9 mouse cellular contexts compared by ENCODE assay signal in genomic region chr17:73225996-73226395, GRCm38 (mm10).
DNase-seq lines count a peak whose midpoint lies in the region; ATAC-seq and TF ChIP-seq lines count a peak whose summit lies in the region.
"Had no signal": no experiment of that assay in that cellular context is flagged by ENCODE, and none has a peak within 500 bp of the region (broad histone marks: within the 10 kb centered on the region; RNA-seq: fewer than 3 reads in every experiment).

No protein-coding gene starts in this region.

- no peaks in the 10 kb centered on the region for H3K9me3 ChIP-seq in kidney, embryonic 16.5 days (ENCODE audit: low read length)
- H3K9me3 ChIP-seq in neural tube, embryonic 11.5 days (ENCODE audit: control insufficient read depth, low read length), result no peaks in the 10 kb centered on the region

- WGBS in liver, adult 2 months, result 72% methylated on average over 5 of the region's 5 CpGs
- 18% methylated on average over 5 of the region's 5 CpGs for WGBS in kidney, embryonic 16.5 days
- WGBS in neural tube, embryonic 11.5 days, result 35% methylated on average over 5 of the region's 5 CpGs

- no peak overlapping the region for H3K4me3 ChIP-seq in liver, adult 2 months (ENCODE audit: insufficient read depth, low read depth, low read length)
- no peak overlapping the region for H3K4me3 ChIP-seq in kidney, embryonic 16.5 days (ENCODE audit: low read length)
- no peak overlapping the region for H3K4me3 ChIP-seq in neural tube, embryonic 11.5 days (ENCODE audit: low read depth, low read length)

- no peaks in the 10 kb centered on the region for H3K27me3 ChIP-seq in liver, adult 2 months (ENCODE audit: control insufficient read depth, insufficient read depth, low read length)
- no peaks in the 10 kb centered on the region for H3K27me3 ChIP-seq in kidney, embryonic 16.5 days (ENCODE audit: insufficient read depth, low read length)
- H3K27me3 ChIP-seq in neural tube, embryonic 11.5 days (ENCODE audit: control insufficient read depth, insufficient read depth, low read length), result no peaks in the 10 kb centered on the region

- no peaks in the 10 kb centered on the region for H3K4me1 ChIP-seq in liver, adult 2 months (ENCODE audit: control insufficient read depth, insufficient read depth, low read length)
- peaks cover 19% of the 10 kb centered on the region for H3K4me1 ChIP-seq in kidney, embryonic 16.5 days (ENCODE audit: insufficient read depth, low read length)
- H3K4me1 ChIP-seq in neural tube, embryonic 11.5 days (ENCODE audit: control insufficient read depth, insufficient read depth, low read length), result no peaks in the 10 kb centered on the region

- no peak for TF ChIP-seq CTCF in liver, adult 2 months (IDR thresholded peaks at IDR 0.05; ENCODE audit: low read depth, low read length)

- H3K36me3 ChIP-seq in liver, adult 2 months (ENCODE audit: control insufficient read depth, insufficient read depth, low read length), result no peaks in the 10 kb centered on the region
- no peaks in the 10 kb centered on the region for H3K36me3 ChIP-seq in kidney, embryonic 16.5 days (ENCODE audit: insufficient read depth, low read length)
- no peaks in the 10 kb centered on the region for H3K36me3 ChIP-seq in neural tube, embryonic 11.5 days (ENCODE audit: control insufficient read depth, insufficient read depth, low read length)

- TF ChIP-seq POLR2A in liver, adult 2 months (IDR thresholded peaks at IDR 0.05; ENCODE audit: extremely low read depth, insufficient read depth, low read length), result no peak

- no peak overlapping the region for H3K9ac ChIP-seq in liver, adult 2 months (ENCODE audit: low read depth, low read length)
- H3K9ac ChIP-seq in kidney, embryonic 16.5 days (replicated peaks; ENCODE audit: low read length), result no peak overlapping the region
- no peak overlapping the region for H3K9ac ChIP-seq in neural tube, embryonic 11.5 days (ENCODE audit: low read length)

- no peaks in the 10 kb centered on the region for H3K79me2 ChIP-seq in liver, adult 2 months (ENCODE audit: control insufficient read depth, insufficient read depth, low read length)

- no peak overlapping the region for H3K4me2 ChIP-seq in kidney, embryonic 16.5 days (replicated peaks; ENCODE audit: low read depth, low read length)
- no peak overlapping the region for H3K4me2 ChIP-seq in neural tube, embryonic 11.5 days (ENCODE audit: low read depth)

- peak; percentile 15 for DNase-seq in liver, adult 2 months (ENCODE audit: extremely low read depth, low read depth, low spot score)
- DNase-seq in liver, result no peak
- DNase-seq in heart, adult 9 months (ENCODE audit: low spot score in 2 of 2), result peak; percentile 67 to 72
- DNase-seq in neural tube, embryonic 11.5 days (ENCODE audit: low spot score), result peak; percentile 37
- no peak for DNase-seq in thymus, postnatal 14 days
- DNase-seq in left cerebral cortex, adult 8-10 months (ENCODE audit: low spot score in 2 of 2), result no peak
- no peak for DNase-seq in testis, postnatal 14 days (ENCODE audit: low spot score)
- DNase-seq: cerebellum, adult 8-10 months had no signal

- ATAC-seq in kidney, embryonic 16.5 days (ENCODE audit: low FRiP score, low TSS enrichment), result peak; percentile 40; the same call in 1 of the 2 replicates
- peak; percentile 27; the same call in 1 of the 2 replicates for ATAC-seq in neural tube, embryonic 11.5 days (ENCODE audit: insufficient read depth, low FRiP score, low TSS enrichment)

- H3K27ac ChIP-seq in liver, adult 2 months (replicated peaks; ENCODE audit: insufficient read depth, low read depth, low read length), result no peak overlapping the region
- H3K27ac ChIP-seq in kidney, embryonic 16.5 days (ENCODE audit: low read length), result no peak overlapping the region
- no peak overlapping the region for H3K27ac ChIP-seq in neural tube, embryonic 11.5 days (ENCODE audit: low read depth, low read length)

Comparison
In these comparisons a context has a peak if more than half of its experiments do, and no peak if none do; other contexts are left out.
1. DNase-seq: peak in liver, adult 2 months (single experiment), heart, adult 9 months (2 of 2) and neural tube, embryonic 11.5 days (single experiment); none in liver (single experiment), thymus, postnatal 14 days (single experiment), left cerebral cortex, adult 8-10 months (0 of 2) and testis, postnatal 14 days (single experiment).